Mouse (Mus musculus) T-cell, adult 66 days (primary cell): ENCODE results near the gene Fmod. TPM values are rescaled to one million over a fixed set of nuclear protein-coding genes. Genes with fewer than 3 reads are reported as not detected.

Experiments
- total RNA-seq, 2 experiments: library from RNA; stranded (reverse); gene quantifications; 3 replicates in 1 of 2; 4 replicates in 1 of 2; pipeline ENCODE4 v1.2.4; 2023

Fmod gene
- total RNA-seq, result not detected

GRCm38 (mm10) chr1:134037172-134037571 lies at the start of gene Fmod:
Gene Fmod (plus strand): TSS chr1:134037254.

GRCm38 (mm10) chr1:134078802-134079476 lies 41.9 kb downstream of the Fmod start, which contains the start of gene Btg2:
Gene Btg2 (minus strand): TSS chr1:134079120.

Other genes starting within 250 kb of the Fmod start
- 10 to 100 TPM in 1 of 2 experiments, 1 to 10 TPM in 1; 9.5 to 13.9 TPM for gene Atp2b4, start 236.2 kb upstream of the Fmod start, total RNA-seq
- gene Optc, start 129.3 kb upstream of the Fmod start, total RNA-seq, result not detected
- gene Prelp, start 115.8 kb upstream of the Fmod start, total RNA-seq, result not detected
- gene Btg2, start 41.9 kb downstream of the Fmod start, total RNA-seq, result 100 to 1,000 TPM; 175 to 187 TPM
- gene Chit1, start 74.0 kb downstream of the Fmod start, total RNA-seq, result not detected
- not detected for gene Chil1, start 144.9 kb downstream of the Fmod start, total RNA-seq
- gene Mybph, start 156.2 kb downstream of the Fmod start, total RNA-seq, result not detected
- not detected for gene Adora1, start 198.2 kb downstream of the Fmod start, total RNA-seq